Mouse (Mus musculus): ENCODE data around the gene Rabgef1.
"Not testable (repeated sequence)": the region's sequence is repeated elsewhere in the genome, so short reads cannot be mapped to it uniquely, and the experiment has no call there.

The Rabgef1 gene

DNA sequence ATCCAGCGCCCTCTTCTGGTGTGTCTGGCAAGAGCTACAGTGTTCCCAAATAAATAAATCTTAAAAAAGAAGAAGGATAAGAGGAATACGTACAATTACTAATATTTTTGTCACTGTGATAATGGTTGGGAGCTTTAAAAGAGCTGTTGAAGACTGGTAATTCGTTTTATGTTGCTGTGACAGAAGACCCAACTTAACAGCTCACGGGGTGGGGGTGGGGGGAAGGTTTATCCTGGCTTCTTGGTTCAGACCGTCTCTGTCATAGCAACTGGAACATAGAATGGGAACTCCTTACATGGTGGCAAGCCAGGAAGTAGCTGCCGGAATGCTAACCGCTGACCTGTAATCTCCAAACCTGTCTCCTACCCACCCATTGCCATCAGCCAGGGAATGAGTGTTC, 45.2 kb downstream of the Rabgef1 start, which contains the start of gene Tmem248:
Gene Tmem248 (plus strand): TSS at position 301 of the 400 bp plus-strand sequence.
- DNase-seq (ENCODE audit: low spot score in 2 of 2), result no peak

DNA sequence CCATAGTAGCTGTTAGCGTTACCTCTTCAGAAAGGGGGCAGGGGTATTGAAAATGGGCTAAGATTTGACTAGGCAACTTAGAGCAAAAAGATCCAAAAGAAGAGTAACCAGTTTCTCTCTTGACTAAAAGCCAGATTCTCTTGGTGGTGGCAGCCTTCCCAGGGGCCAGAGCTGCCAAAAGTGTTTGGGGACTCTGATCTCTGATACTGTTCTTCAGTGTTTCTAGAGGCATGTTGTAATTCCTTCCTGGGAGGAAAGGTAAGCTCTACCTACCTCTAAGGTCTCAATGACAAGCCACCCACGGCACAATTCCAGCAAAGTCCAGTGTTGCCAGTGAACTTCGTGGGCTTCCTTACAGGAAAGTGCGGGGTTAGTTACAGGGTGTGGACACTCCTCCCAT, 45.8 kb downstream of the Rabgef1 start:
- DNase-seq (ENCODE audit: low spot score in 2 of 2), result no peak

GRCm38 (mm10) chr5:130218336-130218735, 46.7 kb downstream of the Rabgef1 start:
- DNase-seq (ENCODE audit: low spot score in 2 of 2), result no peak

GRCm38 (mm10) chr5:130221316-130221715, 49.7 kb downstream of the Rabgef1 start:
- DNase-seq (ENCODE audit: low spot score in 2 of 2), result no peak

- DNase-seq (ENCODE audit: low spot score in 2 of 2), result no peak
These were observed 50.2 kb downstream of the Rabgef1 start for GRCm38 (mm10) chr5:130221760-130222145.

DNA sequence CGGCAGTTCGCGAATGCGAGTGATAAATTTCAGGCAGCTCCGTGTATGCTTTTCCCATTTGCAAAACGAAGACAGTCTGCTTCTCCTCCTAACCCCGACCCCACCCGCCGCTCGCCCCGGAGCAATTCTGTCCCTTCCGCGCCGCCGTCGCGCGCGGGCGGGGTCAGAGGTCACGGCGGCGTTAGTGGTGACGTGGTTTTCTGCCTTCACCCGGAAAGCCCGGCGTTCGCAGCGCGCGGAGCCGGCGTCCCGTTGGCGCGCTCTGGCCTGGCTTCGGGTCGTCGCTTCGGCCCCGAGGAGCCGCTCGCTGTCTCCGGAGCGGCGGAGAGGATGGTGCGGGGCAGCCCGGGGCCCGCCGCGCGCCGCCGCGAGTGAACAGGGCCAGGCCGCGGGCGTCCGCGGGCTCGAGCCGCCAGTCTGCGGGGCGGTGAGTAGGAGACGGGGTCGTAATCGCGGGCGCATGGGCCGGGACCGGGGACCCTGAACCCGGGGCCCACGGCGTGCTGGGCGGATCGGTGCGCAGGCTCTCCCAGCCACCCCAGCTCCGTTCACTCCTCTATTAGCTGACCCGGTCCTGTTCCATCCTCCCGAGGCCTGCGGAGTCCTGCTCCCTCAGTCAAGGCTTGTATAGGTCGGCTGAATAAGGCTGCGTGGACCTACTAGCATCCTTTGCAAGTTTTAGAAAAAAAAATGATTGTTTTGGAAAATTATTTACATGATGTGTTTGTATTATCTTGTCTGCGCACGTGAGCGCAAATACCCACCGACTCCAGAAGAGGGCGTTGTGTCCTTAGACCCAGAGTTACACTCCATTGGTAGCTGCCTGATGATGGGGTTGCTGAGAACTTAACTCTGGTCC, 50.8 kb downstream of the Rabgef1 start:
- DNase-seq (ENCODE audit: low spot score in 2 of 2), result peak; percentile 88 to 93

DNA sequence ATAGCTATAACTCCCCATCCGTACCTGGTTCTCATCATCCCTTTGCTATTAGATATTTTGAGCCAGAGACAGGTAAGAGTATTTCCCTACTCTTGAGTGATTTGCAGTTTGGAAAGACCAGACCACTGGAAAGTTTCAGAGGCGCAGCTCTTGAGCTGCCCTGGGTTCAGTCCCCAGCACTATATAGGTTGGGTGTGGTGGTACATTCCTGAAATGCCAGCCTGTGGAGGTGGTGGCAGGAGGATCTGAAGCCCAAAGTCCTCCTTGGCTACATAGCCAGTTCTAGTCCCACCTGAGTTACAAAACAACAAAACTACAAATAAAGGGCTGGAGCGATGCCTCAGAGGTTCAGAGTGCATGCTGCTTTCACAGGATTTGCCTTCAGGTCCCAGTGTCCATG, 55.2 kb downstream of the Rabgef1 start:
- no peak for DNase-seq (ENCODE audit: low spot score in 2 of 2)

DNA sequence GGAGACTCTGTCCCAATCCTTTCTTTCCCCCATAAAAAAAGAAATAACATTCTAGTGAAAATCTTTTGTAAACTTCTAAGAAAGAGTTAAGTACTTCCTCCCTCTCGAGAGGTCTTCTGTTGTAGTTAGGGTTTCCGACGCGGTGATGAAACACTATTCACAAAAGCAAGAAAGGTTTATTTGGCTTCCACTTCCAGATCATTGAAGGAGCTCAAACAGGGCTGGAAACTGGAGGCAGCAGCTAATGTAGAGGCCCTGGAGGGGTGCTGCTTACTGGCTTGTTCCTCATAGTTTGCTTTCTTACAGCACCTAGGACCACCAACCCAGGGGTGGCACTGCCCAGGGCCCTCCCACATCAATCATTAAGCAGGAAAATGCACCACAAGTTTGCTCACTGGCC, 56.5 kb downstream of the Rabgef1 start:
- DNase-seq (ENCODE audit: low spot score in 2 of 2), result no peak

DNA sequence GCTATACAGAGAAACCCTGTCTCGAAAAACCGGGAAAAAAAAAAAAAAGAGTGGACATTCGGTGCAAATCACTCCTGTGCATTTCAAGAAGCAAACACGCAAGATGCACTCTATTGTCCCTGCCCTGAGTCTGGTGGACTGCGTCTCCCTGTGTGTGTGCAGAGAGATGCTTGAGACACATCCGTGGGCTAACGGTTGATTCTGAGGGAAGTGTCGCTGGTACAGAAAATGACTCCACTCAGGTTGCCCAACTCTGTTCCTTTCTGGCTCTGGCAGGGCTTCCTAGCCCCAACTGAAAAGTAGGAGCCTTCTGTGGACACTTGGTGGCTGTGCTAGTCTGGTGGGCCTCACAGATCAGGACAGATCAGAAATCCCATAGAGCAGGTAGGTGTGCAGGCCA, 64.7 kb downstream of the Rabgef1 start:
- no peak for DNase-seq (ENCODE audit: low spot score in 2 of 2)

DNA sequence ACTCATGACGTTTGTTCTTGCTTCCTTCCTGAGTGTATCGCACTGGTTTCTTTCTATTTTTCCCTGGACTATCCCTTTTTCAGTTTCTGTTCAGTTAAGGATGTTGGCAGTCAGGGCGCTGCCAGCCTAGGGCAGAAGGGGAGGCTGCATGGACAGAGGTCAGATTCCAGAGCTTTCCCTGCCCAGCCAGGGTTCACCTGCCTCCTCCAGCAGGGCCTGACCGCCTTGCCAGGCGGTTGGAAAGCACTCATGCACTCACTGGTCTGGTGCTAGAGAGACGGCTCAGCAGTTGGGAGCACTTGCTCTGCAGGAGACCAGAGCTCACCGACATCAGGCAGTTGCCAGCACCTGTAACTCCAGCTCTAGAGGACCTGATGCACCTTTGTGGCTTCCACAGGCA, 67.6 kb downstream of the Rabgef1 start:
- no peak for DNase-seq (ENCODE audit: low spot score in 2 of 2)

DNA sequence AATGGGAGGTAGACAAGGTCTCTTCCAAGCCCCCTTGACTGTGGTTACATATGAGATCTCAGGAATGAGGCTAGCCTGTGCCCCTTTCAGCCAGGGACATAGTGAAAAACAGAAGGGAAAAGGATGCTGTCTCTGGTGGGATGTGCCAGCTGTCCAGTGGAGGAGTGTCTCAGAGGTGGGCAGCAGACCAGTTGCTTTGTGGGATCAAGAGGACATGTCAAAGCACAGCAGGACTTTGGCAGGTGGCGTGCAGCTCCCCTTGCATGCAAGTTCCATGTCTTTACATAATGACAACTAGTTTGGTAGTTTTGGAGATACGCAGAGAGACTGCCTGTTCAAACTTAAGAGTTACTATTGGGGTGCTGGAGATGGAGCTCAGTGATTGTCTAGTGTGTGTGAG, 68.3 kb downstream of the Rabgef1 start:
- DNase-seq (ENCODE audit: low spot score in 2 of 2), result no peak

- DNase-seq (ENCODE audit: low spot score in 2 of 2), result no peak
These were observed 69.8 kb downstream of the Rabgef1 start for GRCm38 (mm10) chr5:130241426-130241825.

GRCm38 (mm10) chr5:130247823-130248222, 76.2 kb downstream of the Rabgef1 start:
- DNase-seq (ENCODE audit: low spot score in 2 of 2), result no peak

DNA sequence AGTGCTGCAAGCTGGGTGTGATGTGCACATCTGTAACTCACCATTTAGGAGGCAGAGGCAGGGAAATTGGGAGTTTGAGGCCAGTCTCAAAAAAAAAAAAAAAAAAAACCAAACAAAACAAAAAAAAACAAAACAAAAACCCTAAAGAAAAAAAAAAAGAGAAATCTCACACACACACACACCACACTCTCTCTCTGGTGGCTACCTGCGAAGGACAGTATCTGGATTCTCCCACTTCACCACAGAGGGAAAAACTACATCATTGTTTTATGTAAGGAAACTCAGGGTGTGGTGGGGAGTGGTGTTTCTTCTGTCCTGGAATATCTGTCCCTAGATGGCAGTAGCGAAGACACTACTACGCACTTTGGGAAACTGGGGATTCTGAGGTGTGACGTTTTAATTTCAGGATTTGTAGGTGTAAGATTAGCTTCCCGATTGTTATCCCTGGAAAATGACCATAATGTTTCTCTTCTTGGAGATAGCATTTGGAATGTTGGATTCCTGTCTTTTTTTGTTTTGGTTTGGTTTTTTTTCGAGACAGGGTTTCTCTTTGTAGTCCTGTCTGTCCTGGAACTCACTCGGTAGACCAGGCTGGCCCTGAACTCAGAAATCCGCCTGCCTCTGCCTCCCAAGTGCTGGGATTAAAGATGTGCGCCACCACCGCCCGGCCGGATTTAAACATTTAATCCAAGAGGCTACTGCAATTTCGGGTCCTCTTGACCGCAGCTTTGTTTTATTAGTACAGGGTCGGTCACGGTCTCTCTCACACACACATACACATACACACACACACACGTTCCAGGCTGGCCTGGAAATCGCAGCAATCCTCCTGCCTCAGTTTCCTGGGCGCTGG, 82.8 kb downstream of the Rabgef1 start:
- no peak for DNase-seq (ENCODE audit: low spot score in 2 of 2)

- DNase-seq (ENCODE audit: low spot score in 2 of 2), result peak; percentile 97
These were observed 83.6 kb downstream of the Rabgef1 start, which contains the start of the genes Sbds and Tyw1 for GRCm38 (mm10) chr5:130255017-130255720. Gene Sbds, minus strand, starts transcription at chr5:130255530. Gene Tyw1, plus strand, starts transcription at chr5:130255619.

- DNase-seq (ENCODE audit: low spot score in 2 of 2), result not testable (repeated sequence)
These were observed 84.4 kb downstream of the Rabgef1 start for GRCm38 (mm10) chr5:130255799-130256525.

DNA sequence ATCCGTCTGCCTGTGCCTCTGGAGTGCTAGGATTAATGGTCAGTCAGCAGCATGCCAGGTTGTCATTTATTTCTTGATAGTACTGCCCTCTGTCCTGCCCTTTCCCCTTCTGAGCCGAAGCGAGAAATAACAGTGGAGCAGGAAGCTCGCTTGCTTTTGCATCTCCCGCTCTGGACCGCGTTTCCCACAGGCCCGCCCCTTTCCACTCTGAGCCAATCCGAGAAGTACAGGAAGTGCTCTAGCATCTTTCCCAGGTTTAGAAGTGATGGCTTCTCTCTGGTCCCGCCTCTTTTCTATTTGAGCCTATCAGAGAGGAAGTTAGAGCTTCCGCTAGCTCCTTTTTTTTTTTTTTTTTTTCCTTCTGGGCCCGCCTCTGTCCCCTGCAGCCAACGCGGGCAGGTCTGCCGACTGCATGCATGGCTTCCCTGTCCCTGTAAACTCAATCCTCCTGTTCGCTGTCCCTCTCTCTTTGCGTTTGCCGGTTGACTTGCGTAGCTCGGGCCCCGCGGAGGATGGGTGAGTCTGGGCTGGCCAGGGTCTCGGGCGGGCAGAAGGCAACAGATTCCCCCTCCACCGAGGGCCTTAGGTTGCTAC, 85.2 kb downstream of the Rabgef1 start:
- peak; percentile 87 to 90 for DNase-seq (ENCODE audit: low spot score in 2 of 2)

- DNase-seq (ENCODE audit: low spot score in 2 of 2), result no peak
These were observed 85.7 kb downstream of the Rabgef1 start for GRCm38 (mm10) chr5:130257303-130257702.

DNA sequence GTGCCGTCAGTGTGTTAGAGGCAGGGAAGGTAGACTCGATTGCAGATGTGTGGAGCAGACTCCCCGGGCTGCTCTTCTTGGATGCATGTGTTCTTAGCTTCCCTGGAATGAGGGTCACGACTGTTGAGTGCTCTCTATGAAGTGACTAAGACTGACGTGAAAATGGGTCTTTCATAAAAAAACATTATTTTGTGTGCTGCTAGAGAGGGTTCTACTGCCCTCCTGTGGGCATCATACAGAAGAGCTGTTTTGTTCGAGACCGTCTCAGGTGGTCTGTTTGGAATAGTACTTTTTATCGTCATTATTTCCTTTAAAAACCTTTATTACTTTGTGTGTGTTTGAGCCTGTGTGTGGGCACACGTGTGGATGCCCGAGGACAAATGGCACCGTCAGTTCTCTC, 91.9 kb downstream of the Rabgef1 start:
- DNase-seq (ENCODE audit: low spot score in 2 of 2), result no peak
